Mouse (Mus musculus) cerebellum, adult 9-11 months (tissue): Measurements from ENCODE around the gene 4930544G11Rik.

Experiments
- DNase-seq: peaks from one replicate; pipeline ENCODE4 v3.0.0; 2022

Gene 4930544G11Rik

DNA sequence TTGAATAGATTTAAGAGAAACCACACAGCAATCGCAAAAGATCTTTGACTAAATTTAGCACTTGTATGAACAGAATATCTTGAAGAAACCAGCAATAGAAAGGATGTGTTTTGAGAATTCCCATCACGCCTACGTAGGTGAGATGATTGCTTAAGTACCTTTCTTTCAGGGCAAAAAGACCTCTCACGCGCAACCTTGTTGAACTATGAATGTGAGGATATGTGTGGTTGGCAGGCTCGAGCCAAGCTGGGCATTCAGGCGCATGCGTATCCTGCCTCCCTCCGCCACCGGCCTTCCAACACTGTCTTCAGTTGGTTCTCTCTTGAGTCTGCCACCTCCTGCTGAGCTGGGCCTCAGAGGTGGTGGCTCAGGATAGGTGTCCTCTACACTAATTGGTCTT, at the start of gene 4930544G11Rik:
4930544G11Rik (plus strand) TSS at position 301 of the 400 bp plus-strand sequence.
- no peak for DNase-seq

DNA sequence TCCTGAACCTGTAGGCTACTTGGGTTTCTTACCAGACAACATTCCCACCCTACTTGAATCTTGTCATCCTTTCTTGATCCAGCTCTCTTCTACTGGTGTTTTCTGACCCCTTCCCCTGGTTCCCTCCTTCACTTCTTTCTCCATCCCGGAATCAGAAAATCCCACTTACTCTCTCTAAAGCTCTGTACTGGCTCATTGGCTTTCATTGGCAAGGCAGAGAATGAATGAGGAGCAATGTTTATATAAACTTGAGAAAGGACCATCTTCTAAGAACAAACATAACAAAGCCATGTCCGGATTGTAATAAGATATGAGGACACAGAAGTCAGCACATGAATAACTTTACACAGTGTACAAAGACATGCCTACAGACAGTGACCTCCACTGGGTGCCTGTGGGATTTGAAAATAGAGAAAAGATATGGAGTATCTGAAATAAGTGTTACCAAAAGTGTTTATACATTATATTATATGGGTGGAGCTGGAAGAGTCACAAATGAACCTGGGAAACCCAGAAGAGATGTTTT, 45.7 kb upstream of the 4930544G11Rik start:
- DNase-seq = no peak

DNA sequence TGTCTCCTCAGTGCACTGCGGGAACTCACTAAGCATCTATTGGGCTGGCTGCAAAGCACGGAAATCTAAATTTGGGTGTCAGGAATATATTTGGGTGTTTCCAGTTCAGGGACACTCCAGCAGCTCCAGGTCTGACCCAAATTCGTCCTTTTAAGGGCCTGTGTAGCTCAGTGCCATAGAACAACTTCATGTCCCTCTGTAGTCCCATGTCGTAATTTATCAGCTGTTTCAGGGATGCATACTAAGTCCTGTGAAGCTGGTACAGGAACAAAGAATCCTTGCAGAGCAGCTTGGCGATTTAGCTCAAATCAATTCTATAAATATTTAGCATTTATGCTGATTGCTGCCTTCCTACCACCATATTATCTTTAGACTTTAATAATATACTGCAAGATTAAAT, 37.0 kb upstream of the 4930544G11Rik start:
- DNase-seq = no peak

DNA sequence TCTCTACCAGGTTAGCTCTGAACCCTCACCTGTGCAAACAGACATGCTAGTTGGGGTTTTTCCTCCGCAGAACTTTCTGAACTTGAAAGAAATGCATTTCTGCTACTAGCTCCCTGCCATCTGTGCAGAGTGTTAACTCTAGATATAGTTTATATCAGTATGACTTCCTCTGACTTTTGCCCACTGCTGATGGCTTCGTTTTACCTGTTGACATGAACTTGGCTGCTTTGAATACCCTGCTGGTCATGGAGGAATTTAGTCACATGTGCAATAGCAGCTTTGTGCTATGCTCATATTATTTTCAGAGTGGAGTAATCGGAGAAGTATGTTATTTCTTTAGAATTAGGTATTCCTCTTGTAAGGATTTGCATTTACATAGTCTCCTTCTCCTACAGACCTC, 30.7 kb upstream of the 4930544G11Rik start:
- DNase-seq = no peak

DNA sequence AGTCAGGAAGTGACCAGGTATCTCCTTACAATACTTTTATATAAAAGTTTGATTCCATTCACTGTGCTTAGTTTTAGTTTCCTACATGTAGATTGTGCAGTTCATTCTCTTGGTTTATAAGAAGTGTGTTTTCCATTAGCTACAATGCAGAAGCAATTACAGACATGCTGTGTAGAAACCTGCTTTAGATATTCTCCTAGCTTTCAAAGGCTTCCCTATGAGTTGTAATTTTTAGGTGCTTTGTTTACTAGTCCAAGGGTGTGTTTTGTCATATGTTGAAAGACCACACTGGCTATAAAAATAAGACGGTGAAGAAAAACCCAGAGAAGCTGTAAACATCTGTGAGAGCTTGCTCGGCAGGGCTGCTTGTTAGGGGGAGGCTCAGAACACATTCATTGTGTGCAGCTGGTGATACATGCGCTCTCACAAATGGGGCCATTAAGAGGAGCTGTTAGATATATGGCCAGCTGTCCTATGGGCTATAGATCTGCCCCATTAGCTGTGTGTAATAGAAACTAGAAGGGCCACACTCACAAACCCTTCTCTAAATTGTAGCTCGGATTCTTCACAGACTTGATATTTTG, 28.8 kb upstream of the 4930544G11Rik start:
- DNase-seq = no peak

DNA sequence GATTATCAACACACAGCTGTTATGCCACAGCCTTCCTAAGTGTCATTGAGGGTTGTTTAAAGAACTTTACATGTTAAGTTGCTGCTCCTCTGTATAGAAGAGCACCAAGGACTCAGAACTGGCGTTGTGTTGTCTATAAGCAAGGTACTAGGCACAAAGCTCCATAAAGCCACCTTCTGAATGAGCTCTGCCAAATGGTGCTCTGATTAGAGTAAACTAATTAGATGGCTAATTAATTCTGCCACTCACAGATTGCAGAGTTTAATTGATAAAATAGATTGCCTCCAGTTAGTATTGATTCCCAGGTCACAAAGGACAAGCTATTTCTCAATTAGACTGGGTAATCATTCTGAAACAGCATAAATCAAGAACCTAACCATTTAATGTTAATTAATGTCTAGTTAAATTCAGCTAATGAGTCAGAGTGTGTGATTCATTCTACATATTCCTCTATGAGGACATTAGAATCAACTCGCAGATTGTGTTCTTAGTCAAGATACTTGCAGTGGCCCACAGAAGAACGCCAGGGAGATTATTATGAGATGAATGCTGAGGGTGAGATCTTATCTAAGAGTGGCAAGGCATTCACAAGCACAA, 26.6 kb upstream of the 4930544G11Rik start:
- DNase-seq = no peak

DNA sequence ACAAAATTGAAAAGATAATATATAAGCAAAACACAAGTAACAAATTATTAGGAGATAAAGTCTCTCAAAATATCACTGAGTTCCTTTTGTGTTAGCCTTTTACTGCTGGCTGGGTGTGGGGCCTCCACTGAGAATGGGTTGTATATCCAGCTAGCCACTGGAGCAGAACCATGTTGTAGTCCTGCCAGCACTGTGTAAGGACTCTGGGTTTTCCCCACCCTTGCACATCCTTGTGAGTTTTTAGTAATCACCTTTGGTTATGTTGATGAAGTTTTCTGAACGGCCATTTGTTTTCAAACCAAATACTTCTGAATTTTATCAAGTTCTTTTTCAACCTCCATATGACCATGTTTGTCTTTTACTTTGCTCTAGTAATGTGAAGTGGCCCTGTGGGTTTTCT, 21.9 kb upstream of the 4930544G11Rik start:
- DNase-seq = no peak

DNA sequence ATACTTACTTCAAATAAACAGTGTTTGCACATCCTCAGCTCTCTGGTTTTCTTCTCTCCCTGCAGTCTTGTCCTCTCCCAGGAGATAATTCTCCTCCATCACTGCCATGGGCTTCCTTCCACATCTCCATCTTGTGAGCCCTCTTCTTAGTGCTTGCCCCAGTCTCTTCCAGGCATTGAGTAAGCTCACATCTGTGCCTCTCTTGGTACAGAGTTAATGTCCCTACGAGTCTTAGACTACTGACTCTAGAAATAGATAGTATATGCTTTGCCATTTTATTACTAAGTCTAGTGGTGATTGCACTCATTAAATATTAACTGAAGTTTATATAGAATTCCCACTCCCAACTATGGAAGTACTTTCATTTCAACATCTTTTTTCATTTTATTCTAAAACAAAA, 19.6 kb upstream of the 4930544G11Rik start:
- no peak for DNase-seq

DNA sequence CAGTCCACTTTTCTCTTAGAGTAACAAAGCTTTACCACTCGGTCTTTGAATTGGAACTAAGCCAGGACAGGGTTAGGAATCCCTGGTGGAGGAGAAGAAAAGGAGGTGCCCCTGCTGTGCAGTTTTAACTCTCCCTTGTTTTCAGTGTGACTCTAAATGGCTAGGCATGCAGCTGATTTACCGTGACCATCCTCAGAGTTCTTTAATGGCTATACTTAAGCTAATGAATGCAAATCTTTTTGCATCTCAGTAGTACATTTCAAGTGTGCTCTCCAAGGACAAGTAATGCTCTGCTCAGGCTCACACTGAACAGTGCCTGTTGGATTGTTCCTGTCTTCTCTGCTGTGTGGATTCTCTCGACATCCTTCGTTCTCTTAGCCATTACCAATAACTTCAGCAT, 19.2 kb upstream of the 4930544G11Rik start:
- no peak for DNase-seq

DNA sequence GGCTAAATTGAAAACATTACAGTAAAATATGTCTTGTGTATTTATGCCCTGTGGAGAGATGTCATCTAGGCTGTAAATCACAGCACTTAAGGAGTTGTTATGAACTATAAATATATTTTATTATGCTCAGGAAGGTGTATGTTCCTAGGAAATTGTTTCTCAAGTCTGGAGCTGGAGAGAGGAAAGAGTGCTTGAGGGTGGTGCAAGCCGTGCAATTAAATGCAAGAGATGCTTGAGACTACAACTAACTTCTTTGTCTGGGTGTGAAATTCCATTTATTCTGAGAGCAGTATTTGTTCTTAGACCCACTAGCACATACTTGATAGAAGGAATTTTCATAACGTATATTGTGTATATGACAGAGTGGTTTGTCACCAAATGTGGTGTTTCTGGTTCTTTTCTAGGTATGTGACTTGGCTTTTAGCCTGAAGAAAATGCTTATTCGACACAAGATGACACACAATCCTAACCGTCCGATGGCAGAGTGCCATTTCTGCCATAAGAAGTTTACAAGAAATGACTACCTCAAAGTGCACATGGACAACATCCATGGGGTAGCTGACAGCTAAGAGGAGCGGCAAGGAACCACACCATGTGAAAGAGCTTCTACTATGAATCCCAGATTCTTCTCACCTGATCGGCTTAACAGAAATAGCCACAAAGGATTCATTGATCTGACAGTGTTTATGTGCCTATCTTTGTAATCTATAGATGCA, 16.7 kb upstream of the 4930544G11Rik start:
- no peak for DNase-seq

DNA sequence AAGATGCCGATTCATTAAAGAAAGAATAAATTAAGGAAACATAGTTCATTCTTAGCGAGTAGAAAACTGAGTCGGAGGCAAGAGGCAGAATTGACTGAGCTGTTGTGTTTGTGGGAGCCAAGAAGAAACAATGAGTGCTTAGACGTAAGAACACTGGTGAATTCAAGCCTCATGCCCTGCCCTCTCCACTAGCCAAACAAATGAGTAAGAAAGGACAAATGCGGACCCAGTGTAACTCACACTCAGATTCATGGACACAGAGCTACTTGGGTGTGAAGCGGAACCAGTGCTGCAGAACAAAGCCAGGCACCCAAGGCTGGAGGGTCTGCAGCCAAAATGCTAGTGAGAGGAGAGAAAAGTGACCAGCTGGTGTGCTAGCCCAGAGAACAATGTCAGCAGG, 1.9 kb upstream of the 4930544G11Rik start:
- DNase-seq = no peak

DNA sequence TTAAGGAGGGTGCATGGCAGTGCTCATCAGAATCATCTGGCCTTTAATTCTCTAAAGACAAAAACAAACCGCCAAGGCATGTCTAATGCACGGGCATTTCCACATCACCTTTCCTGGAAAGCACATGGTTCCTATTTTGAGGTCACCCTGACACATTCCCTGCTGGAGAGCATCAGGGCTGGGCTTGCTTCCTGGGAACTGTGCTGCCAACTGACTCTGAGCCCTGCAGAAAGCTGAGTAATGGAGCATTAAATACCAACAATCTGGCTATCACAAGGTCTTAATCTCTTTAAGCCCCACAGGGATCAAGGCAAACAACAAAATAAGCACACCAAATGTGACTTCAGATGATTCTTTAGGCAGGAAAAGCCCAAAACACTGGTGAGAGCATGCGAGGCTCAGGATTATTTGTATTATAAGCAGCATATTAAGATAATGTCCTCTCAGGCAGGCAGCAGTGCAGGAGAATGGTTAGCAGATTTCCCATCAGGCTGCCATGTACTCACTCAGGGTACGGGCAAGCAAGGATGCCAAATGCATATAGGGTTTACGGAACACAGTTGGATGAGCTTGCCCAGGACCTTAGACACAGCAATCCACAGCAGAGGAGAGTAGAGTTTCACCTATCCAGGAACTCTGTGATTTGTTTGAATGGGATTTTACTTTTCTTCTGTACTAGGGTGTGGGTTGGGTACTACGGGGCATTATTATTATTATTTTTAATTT, 17.1 kb downstream of the 4930544G11Rik start:
- peak; percentile 14 for DNase-seq

DNA sequence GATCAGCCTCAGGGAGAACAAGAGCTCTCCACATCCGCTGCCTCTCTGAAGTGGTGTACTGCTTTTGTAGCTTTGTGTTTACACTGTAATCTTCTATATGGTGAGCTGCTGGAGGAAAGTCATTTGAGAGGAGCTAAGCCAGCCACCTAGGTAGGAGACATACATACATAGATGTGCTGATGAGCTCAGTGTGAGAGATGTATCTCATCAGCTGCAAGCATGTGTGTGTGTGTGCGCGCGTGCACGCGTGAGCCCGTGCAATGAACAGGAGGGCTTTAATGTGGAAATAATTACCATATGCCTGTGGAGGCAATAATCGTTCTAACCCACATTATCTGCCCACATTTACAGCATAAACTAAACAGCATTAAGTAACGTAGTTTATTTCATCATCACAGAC, 18.0 kb downstream of the 4930544G11Rik start:
- no peak for DNase-seq

DNA sequence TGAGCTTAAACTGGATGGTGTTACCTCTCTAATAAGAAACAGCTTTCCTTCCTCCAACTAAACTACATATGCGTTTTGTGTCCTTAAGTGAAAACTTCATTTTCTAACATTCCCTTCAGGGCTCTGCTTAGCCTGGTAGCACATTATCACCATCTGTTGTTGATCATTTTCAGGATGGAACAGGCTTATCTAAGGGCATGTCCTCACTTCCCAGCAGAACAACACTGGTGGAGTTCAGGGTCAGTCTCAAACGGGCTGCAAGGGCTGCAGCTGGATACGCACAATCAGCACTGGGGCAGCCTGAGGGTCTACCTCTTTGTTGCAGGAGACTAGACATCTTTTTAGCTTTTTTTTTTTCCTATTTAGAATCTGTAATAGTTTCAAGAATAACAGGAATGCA, 39.7 kb downstream of the 4930544G11Rik start:
- no peak for DNase-seq

DNA sequence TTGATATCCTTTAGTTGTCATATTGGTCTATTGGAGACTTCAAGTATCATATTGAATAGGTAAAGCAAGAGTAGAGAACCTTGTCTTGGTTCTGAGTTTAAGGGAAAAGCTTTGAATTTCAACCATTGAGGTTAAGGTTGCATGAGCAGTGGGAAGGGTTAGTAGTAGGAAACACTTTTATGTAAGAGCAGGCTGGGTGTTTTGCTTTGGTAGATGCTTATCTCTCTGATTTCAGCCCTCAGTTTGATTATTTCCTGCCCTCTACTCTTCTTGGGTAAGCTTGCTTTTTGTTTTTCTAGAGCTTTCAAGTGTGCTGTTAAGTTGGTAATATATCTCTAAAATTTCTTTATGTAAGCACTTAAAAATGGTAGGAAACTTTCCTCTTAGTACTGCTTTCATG, 45.9 kb downstream of the 4930544G11Rik start:
- DNase-seq = no peak
